Mouse (Mus musculus): ENCODE measurements around the gene Lrmda. TPM values are rescaled to one million over a fixed set of nuclear protein-coding genes. Genes with fewer than 3 reads are reported as not detected.

Gene Lrmda
- polyA plus RNA-seq, 1 experiment from 2014 or later = 0.25 TPM

DNA sequence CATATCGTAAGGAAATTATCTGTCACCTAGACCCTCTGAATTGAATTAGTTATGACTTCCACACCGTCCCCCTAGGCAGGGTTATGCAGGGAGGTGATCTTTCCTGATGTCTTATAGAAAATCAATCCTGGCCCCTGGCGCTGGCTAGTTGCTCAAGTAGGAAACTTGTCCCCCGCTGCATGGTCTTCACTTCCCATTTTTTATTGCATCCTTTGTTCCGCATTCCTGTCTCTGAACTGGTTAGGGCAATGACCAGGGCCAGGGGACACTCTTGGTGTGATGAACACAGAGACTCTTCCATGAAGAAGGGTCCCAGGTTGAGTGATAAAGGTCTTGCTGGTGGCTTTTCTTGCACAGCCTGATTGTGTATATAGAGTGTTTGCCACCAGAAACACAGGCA lies 53.9 kb downstream of the Lrmda start:
- Histone ChIP-seq H3K27me3 (no peaks in the 10 kb centered on the region), H3K4me2 (no peak overlapping the region), H3K4me1 (replicated peaks) (no peaks in the 10 kb centered on the region), H3K36me3 (no peaks in the 10 kb centered on the region), H3K27ac (no peak overlapping the region), H3K9me3 (replicated peaks) (no peaks in the 10 kb centered on the region), H3K4me3 (replicated peaks) (no peak overlapping the region), H3K9ac (no peak overlapping the region)
- no peak for ATAC-seq (ENCODE audit: low read depth)
- 65% methylated on average over 5 of the region's 5 CpGs for WGBS (ENCODE audit: insufficient replicate concordance)
- DNase-seq = no peak

DNA sequence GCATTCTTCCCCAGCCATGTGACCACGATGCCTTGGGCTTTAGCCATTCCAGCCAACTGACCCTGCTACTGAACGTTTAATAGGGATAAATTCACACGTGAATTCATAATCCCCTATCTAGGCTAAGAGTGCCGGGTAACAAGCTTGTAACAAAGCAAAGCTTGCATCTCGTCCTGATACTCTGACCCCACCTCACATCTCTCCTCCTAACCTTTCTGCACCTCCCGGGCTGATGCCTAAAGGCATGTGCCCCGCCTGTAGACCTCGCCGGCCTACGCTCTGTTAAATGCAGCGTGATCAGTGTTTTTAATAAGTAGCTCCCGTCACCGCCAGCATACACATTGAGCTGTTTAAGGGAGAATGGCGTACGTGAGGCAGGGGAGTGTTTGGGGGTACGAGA lies 54.7 kb downstream of the Lrmda start:
- H3K4me3 ChIP-seq (replicated peaks) = no peak overlapping the region
- H3K9ac ChIP-seq = no peak overlapping the region
- no peaks in the 10 kb centered on the region for H3K27me3 ChIP-seq
- H3K4me2 ChIP-seq = no peak overlapping the region
- no peak for DNase-seq
- 73% methylated on average over 16 of the region's 16 CpGs for WGBS (ENCODE audit: insufficient replicate concordance)
- H3K9me3 ChIP-seq (replicated peaks) = no peaks in the 10 kb centered on the region
- no peak overlapping the region for H3K27ac ChIP-seq
- no peak for ATAC-seq (ENCODE audit: low read depth)
- H3K4me1 ChIP-seq (replicated peaks) = no peaks in the 10 kb centered on the region
- no peaks in the 10 kb centered on the region for H3K36me3 ChIP-seq

- Histone ChIP-seq H3K4me3 (replicated peaks) (no peak overlapping the region), H3K9me3 (replicated peaks) (no peaks in the 10 kb centered on the region), H3K4me2 (no peak overlapping the region), H3K36me3 (no peaks in the 10 kb centered on the region), H3K27me3 (no peaks in the 10 kb centered on the region), H3K27ac (no peak overlapping the region), H3K4me1 (replicated peaks) (no peaks in the 10 kb centered on the region), H3K9ac (no peak overlapping the region)
- ATAC-seq (ENCODE audit: low read depth) = no peak
- DNase-seq = no peak
- 67% methylated on average over 3 of the region's 3 CpGs for WGBS (ENCODE audit: insufficient replicate concordance)
Observed at GRCm38 (mm10) chr14:22083931-22084330, 64.4 kb downstream of the Lrmda start.

- H3K27me3 ChIP-seq = no peaks in the 10 kb centered on the region
- no peaks in the 10 kb centered on the region for H3K9me3 ChIP-seq (replicated peaks)
- H3K9ac ChIP-seq = no peak overlapping the region
- no peaks in the 10 kb centered on the region for H3K36me3 ChIP-seq
- no peaks in the 10 kb centered on the region for H3K4me1 ChIP-seq (replicated peaks)
- no peak overlapping the region for H3K4me2 ChIP-seq
- ATAC-seq (ENCODE audit: low read depth) = no peak
- no peak for DNase-seq
- H3K4me3 ChIP-seq (replicated peaks) = no peak overlapping the region
- 68% methylated on average over 3 of the region's 3 CpGs for WGBS (ENCODE audit: insufficient replicate concordance)
- no peak overlapping the region for H3K27ac ChIP-seq
Observed at GRCm38 (mm10) chr14:22085411-22085810, 65.9 kb downstream of the Lrmda start.

DNA sequence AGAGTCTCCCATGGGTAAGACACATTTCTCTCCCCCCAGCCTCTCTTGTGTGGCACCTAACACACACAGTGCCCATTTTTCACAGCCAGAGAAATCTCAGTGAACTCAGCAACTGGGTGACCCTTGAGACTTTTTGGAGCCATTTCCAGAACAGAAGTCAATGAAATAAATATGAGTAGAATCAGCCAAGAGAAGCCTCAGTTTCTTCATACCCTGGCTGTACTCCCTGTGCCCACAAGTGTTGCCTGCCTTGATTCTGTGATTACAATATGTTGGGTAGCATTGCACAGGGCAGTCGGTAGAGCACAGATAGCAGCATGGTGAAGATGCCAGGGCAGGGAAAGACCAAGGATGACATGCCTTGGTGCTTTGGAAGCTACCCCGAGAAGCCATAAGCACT lies 69.1 kb downstream of the Lrmda start:
- Histone ChIP-seq H3K9me3 (replicated peaks) (no peaks in the 10 kb centered on the region), H3K27ac (no peak overlapping the region), H3K4me3 (replicated peaks) (no peak overlapping the region), H3K27me3 (no peaks in the 10 kb centered on the region), H3K9ac (no peak overlapping the region), H3K36me3 (no peaks in the 10 kb centered on the region), H3K4me2 (no peak overlapping the region), H3K4me1 (replicated peaks) (no peaks in the 10 kb centered on the region)
- WGBS (ENCODE audit: insufficient replicate concordance) = 58% methylated on average over 2 of the region's 2 CpGs
- DNase-seq (no peak), ATAC-seq (ENCODE audit: low read depth) (no peak)

DNA sequence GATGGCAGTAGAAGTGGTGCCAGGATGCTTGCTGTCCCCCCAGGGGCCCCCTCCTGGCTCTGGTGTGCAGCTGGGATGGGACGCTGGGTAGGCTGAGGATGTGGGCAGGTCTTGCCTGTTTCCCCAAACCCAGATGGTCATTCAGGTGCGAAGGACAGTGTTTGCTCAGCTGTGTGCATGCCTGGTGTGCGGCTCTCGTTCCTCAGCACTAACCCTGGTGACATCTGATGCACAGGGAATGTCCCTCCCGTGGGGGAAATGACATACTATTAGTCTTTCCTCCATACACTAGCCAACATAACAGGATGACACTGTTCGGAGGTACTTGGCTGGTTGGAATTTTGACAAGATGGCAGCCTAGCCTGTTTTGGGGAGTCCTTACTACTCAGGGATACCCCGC lies 69.8 kb downstream of the Lrmda start:
- Histone ChIP-seq H3K9me3 (replicated peaks) (no peaks in the 10 kb centered on the region), H3K36me3 (no peaks in the 10 kb centered on the region), H3K4me3 (replicated peaks) (no peak overlapping the region), H3K4me1 (replicated peaks) (no peaks in the 10 kb centered on the region), H3K27ac (no peak overlapping the region), H3K27me3 (no peaks in the 10 kb centered on the region), H3K9ac (no peak overlapping the region), H3K4me2 (no peak overlapping the region)
- ATAC-seq (ENCODE audit: low read depth) (no peak), DNase-seq (no peak)
- 74% methylated on average over 7 of the region's 7 CpGs for WGBS (ENCODE audit: insufficient replicate concordance)

GRCm38 (mm10) chr14:22089866-22090470 lies 70.5 kb downstream of the Lrmda start:
- 64% methylated on average over 8 of the region's 8 CpGs for WGBS (ENCODE audit: insufficient replicate concordance)
- H3K9ac ChIP-seq = no peak overlapping the region
- DNase-seq (no peak), ATAC-seq (ENCODE audit: low read depth) (no peak)
- no peaks in the 10 kb centered on the region for H3K36me3 ChIP-seq
- H3K27me3 ChIP-seq = no peaks in the 10 kb centered on the region
- no peak overlapping the region for H3K4me2 ChIP-seq
- no peaks in the 10 kb centered on the region for H3K4me1 ChIP-seq (replicated peaks)
- H3K27ac ChIP-seq = no peak overlapping the region
- H3K9me3 ChIP-seq (replicated peaks) = no peaks in the 10 kb centered on the region
- H3K4me3 ChIP-seq (replicated peaks) = no peak overlapping the region

- Histone ChIP-seq H3K36me3 (no peaks in the 10 kb centered on the region), H3K9ac (no peak overlapping the region), H3K27me3 (no peaks in the 10 kb centered on the region), H3K9me3 (replicated peaks) (no peaks in the 10 kb centered on the region), H3K27ac (no peak overlapping the region), H3K4me1 (replicated peaks) (no peaks in the 10 kb centered on the region), H3K4me2 (no peak overlapping the region), H3K4me3 (replicated peaks) (no peak overlapping the region)
- no peak for ATAC-seq (ENCODE audit: low read depth)
- 51% methylated on average over 5 of the region's 5 CpGs for WGBS (ENCODE audit: insufficient replicate concordance)
- DNase-seq = no peak
Observed at GRCm38 (mm10) chr14:22090778-22091211, 71.3 kb downstream of the Lrmda start.

GRCm38 (mm10) chr14:22091306-22091705 lies 71.8 kb downstream of the Lrmda start:
- H3K27ac ChIP-seq = no peak overlapping the region
- H3K36me3 ChIP-seq = no peaks in the 10 kb centered on the region
- no peak overlapping the region for H3K4me3 ChIP-seq (replicated peaks)
- H3K4me2 ChIP-seq = no peak overlapping the region
- ATAC-seq (ENCODE audit: low read depth) = no peak
- H3K4me1 ChIP-seq (replicated peaks) = no peaks in the 10 kb centered on the region
- 42% methylated on average over 4 of the region's 4 CpGs for WGBS (ENCODE audit: insufficient replicate concordance)
- no peaks in the 10 kb centered on the region for H3K9me3 ChIP-seq (replicated peaks)
- H3K27me3 ChIP-seq = no peaks in the 10 kb centered on the region
- no peak for DNase-seq
- no peak overlapping the region for H3K9ac ChIP-seq

DNA sequence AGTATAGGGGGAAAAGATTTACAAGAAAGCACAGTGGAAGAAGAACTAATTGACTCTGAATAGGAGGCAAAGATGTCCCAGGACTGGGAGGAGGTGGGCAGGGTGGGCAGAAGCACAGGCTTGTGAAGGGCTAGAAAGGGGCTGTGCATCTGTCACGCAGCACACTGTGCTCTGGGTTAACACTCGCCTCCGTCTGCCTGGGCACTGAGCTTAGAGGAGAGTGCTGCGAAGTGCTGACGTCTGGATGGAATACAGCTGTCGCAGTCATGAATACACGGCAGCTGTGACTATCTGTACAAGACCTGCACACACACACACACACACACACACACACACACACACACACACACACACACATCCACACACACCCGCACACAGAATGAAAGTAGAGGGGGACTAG lies 73.6 kb downstream of the Lrmda start:
- Histone ChIP-seq H3K27me3 (no peaks in the 10 kb centered on the region), H3K9ac (no peak overlapping the region), H3K4me3 (replicated peaks) (no peak overlapping the region), H3K27ac (no peak overlapping the region), H3K9me3 (replicated peaks) (no peaks in the 10 kb centered on the region), H3K4me1 (replicated peaks) (no peaks in the 10 kb centered on the region), H3K36me3 (no peaks in the 10 kb centered on the region), H3K4me2 (no peak overlapping the region)
- ATAC-seq (ENCODE audit: low read depth) (no peak), DNase-seq (no peak)
- WGBS (ENCODE audit: insufficient replicate concordance) = 63% methylated on average over 8 of the region's 8 CpGs

- no peak overlapping the region for H3K4me2 ChIP-seq
- H3K9me3 ChIP-seq (replicated peaks) = no peaks in the 10 kb centered on the region
- ATAC-seq (ENCODE audit: low read depth) (no peak), DNase-seq (no peak)
- H3K36me3 ChIP-seq = no peaks in the 10 kb centered on the region
- no peak overlapping the region for H3K4me3 ChIP-seq (replicated peaks)
- H3K27ac ChIP-seq = no peak overlapping the region
- H3K9ac ChIP-seq = no peak overlapping the region
- no peaks in the 10 kb centered on the region for H3K27me3 ChIP-seq
- H3K4me1 ChIP-seq (replicated peaks) = peaks cover 4% of the 10 kb centered on the region; the same call in 1 of the 2 replicates
- whole genome bisulfite sequencing (ENCODE audit: insufficient replicate concordance) = 65% methylated on average over 14 of the region's 14 CpGs
Observed at GRCm38 (mm10) chr14:22101961-22102805, 82.7 kb downstream of the Lrmda start.

DNA sequence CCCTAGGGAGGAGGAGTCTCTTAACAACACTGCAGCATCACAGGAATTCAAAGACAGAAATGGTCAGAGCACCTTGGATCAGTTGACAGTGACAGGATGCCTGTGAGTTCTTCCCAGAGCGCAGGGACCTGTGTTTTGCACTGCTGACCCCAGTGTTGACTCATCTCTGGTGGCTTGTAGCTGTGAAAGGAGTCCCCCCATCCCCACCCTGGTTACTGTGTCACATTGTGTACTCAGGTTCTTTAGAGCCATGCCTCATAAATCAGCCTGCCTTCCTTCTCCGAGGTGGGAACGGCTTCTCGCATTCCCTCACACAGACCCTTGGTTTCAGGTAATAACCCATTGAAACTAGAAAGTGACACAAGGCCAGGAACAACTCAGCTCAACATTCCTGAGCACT lies 86.3 kb downstream of the Lrmda start:
- Histone ChIP-seq H3K36me3 (no peaks in the 10 kb centered on the region), H3K27ac (no peak overlapping the region), H3K27me3 (no peaks in the 10 kb centered on the region), H3K4me1 (replicated peaks) (peaks cover 4% of the 10 kb centered on the region; the same call in 1 of the 2 replicates), H3K4me3 (replicated peaks) (no peak overlapping the region), H3K9me3 (replicated peaks) (no peaks in the 10 kb centered on the region), H3K9ac (no peak overlapping the region), H3K4me2 (no peak overlapping the region)
- DNase-seq = no peak
- ATAC-seq (ENCODE audit: low read depth) = no peak
- 74% methylated on average over 4 of the region's 4 CpGs for WGBS (ENCODE audit: insufficient replicate concordance)
